Mouse (Mus musculus) intestine, embryonic 16.5 days (tissue): Measurements from ENCODE around the gene Kbtbd3. TPM values are rescaled to one million over a fixed set of nuclear protein-coding genes. Genes with fewer than 3 reads are reported as not detected.
A peak's percentile ranks its signal among the peaks of the same experiment; 100 is the strongest.

Experiments
- ATAC-seq: fragments of 200-750 bp; cut with Nextera tagmentation; 2 replicates; pipeline ENCODE4 v1.8.0; 2017; ENCODE audit warnings: moderate TSS enrichment, moderate library complexity
- H3K27ac ChIP-seq: fragments of 300-500 bp; sonication (generic); 2 replicates; pipeline ENCODE4 v1.5.1; 2014; ENCODE audit warnings: mild to moderate bottlenecking, low read length
- H3K27me3 ChIP-seq: fragments of 300-500 bp; sonication (generic); replicated peaks from 2 replicates; pipeline ENCODE4 v1.6.1; 2014; ENCODE audit warnings: low read length, control low read depth, mixed read lengths; ENCODE audit not compliant: control insufficient read depth, insufficient read depth
- H3K36me3 ChIP-seq: fragments of 300-500 bp; sonication (generic); 2 replicates; pipeline ENCODE4 v1.6.1; 2014; ENCODE audit warnings: low read length, control low read depth; ENCODE audit not compliant: control insufficient read depth, insufficient read depth
- H3K4me1 ChIP-seq: fragments of 300-500 bp; sonication (generic); 2 replicates; pipeline ENCODE4 v1.6.1; 2014; ENCODE audit warnings: low read length, control low read depth, mixed read lengths; ENCODE audit not compliant: control insufficient read depth, insufficient read depth
- H3K4me2 ChIP-seq: fragments of 300-500 bp; sonication (generic); 2 replicates; pipeline ENCODE4 v1.6.1; 2014; ENCODE audit warnings: low read depth, low read length, control low read depth
- H3K4me3 ChIP-seq: fragments of 300-500 bp; sonication (generic); 2 replicates; pipeline ENCODE4 v1.5.1; 2014; ENCODE audit warnings: mild to moderate bottlenecking, low read length
- H3K9ac ChIP-seq: fragments of 300-500 bp; sonication (generic); 2 replicates; pipeline ENCODE4 v1.6.1; 2014; ENCODE audit warnings: low read depth, low read length
- H3K9me3 ChIP-seq: fragments of 300-500 bp; sonication (generic); 2 replicates; pipeline ENCODE4 v1.6.1; 2016; ENCODE audit warnings: low read length, control low read depth; ENCODE audit not compliant: control insufficient read depth
- WGBS: fragments of 180-500 bp; shearing (Covaris S2); extraction: QIAGEN DNeasy Blood & Tissue Kit; methylation state at CpG from one replicate; pipeline ENCODE4 v1.1.7; 2014; 5-methylcytosine and 5-hydroxymethylcytosine counted together
- polyA plus RNA-seq: library from polyadenylated mRNA; unstranded; fragments of >200 nt; fragmentation: Nextera tagmentation; extraction: Ambion mirVana; gene quantifications from 2 replicates; pipeline ENCODE4 v1.2.1, GENCODE M21; 2015

The Kbtbd3 gene
- polyA plus RNA-seq, 1 experiment from 2014 or later, result 5.1 TPM

- WGBS, result 89% methylated on average over 3 of the region's 3 CpGs
Measured at GRCm38 (mm10) chr9:4311162-4311561, 1.5 kb downstream of the Kbtbd3 start.

GRCm38 (mm10) chr9:4313946-4314345 lies 4.3 kb downstream of the Kbtbd3 start:
- no peaks in the 10 kb centered on the region for H3K4me1 ChIP-seq
- H3K4me3 ChIP-seq, result no peak overlapping the region
- no peak overlapping the region for H3K4me2 ChIP-seq
- no peaks in the 10 kb centered on the region for H3K27me3 ChIP-seq
- no peaks in the 10 kb centered on the region for H3K36me3 ChIP-seq
- H3K27ac ChIP-seq, result no peak overlapping the region
- 90% methylated on average over 4 of the region's 4 CpGs for WGBS
- no peaks in the 10 kb centered on the region for H3K9me3 ChIP-seq
- ATAC-seq, result no peak
- no peak overlapping the region for H3K9ac ChIP-seq

More at GRCm38 (mm10) chr9:4311162-4311561, 1.5 kb downstream of the Kbtbd3 start:
- no peaks in the 10 kb centered on the region for H3K9me3 ChIP-seq
- H3K36me3 ChIP-seq, result no peaks in the 10 kb centered on the region
- H3K9ac ChIP-seq, result no peak overlapping the region
- H3K27ac ChIP-seq, result no peak overlapping the region
- no peaks in the 10 kb centered on the region for H3K27me3 ChIP-seq
- no peak for ATAC-seq
- H3K4me3 ChIP-seq, result no peak overlapping the region
- peaks cover 4% of the 10 kb centered on the region; the same call in 1 of the 2 replicates for H3K4me1 ChIP-seq
- no peak overlapping the region for H3K4me2 ChIP-seq

- H3K27me3 ChIP-seq, result no peaks in the 10 kb centered on the region
- H3K27ac ChIP-seq, result no peak overlapping the region
- no peaks in the 10 kb centered on the region for H3K36me3 ChIP-seq
- H3K9me3 ChIP-seq, result no peaks in the 10 kb centered on the region
- H3K4me3 ChIP-seq, result no peak overlapping the region
- H3K4me2 ChIP-seq, result no peak overlapping the region
- no peaks in the 10 kb centered on the region for H3K4me1 ChIP-seq
- no peak for ATAC-seq
- 91% methylated on average over 2 of the region's 2 CpGs for WGBS
- H3K9ac ChIP-seq, result no peak overlapping the region
Measured at GRCm38 (mm10) chr9:4315746-4316145, 6.1 kb downstream of the Kbtbd3 start.

- no peaks in the 10 kb centered on the region for H3K27me3 ChIP-seq
- 79% methylated on average over 6 of the region's 6 CpGs for WGBS
- H3K36me3 ChIP-seq, result no peaks in the 10 kb centered on the region
- H3K4me1 ChIP-seq, result no peaks in the 10 kb centered on the region
- no peak overlapping the region for H3K27ac ChIP-seq
- H3K4me3 ChIP-seq, result no peak overlapping the region
- H3K9me3 ChIP-seq, result no peaks in the 10 kb centered on the region
- no peak overlapping the region for H3K9ac ChIP-seq
- H3K4me2 ChIP-seq, result no peak overlapping the region
- no peak for ATAC-seq
Measured at GRCm38 (mm10) chr9:4318939-4319721, 9.5 kb downstream of the Kbtbd3 start.

- WGBS, result 89% methylated on average over 1 of the region's 1 CpGs
- Histone ChIP-seq H3K9me3 (no peaks in the 10 kb centered on the region), H3K4me1 (no peaks in the 10 kb centered on the region), H3K27me3 (no peaks in the 10 kb centered on the region), H3K4me2 (no peak overlapping the region), H3K27ac (no peak overlapping the region), H3K4me3 (no peak overlapping the region), H3K36me3 (no peaks in the 10 kb centered on the region), H3K9ac (no peak overlapping the region)
- ATAC-seq, result no peak
Measured at GRCm38 (mm10) chr9:4353163-4353562, 43.5 kb downstream of the Kbtbd3 start.

GRCm38 (mm10) chr9:4375828-4376639 lies 66.4 kb downstream of the Kbtbd3 start, which contains the start of gene Msantd4:
Msantd4 (plus strand) TSS chr9:4376562.
- 2% methylated on average over 31 of the region's 31 CpGs for WGBS
- peak within 1 kb of the TSS; percentile 72 for H3K4me2 ChIP-seq

GRCm38 (mm10) chr9:4376640-4377120 lies 67.0 kb downstream of the Kbtbd3 start:
- Histone ChIP-seq H3K9me3 (no peaks in the 10 kb centered on the region), H3K4me1 (peaks cover 9% of the 10 kb centered on the region), H3K36me3 (no peaks in the 10 kb centered on the region; the same call in 1 of the 2 replicates), H3K9ac (peak overlapping the region; percentile 78), H3K4me2 (peak overlapping the region; percentile 45), H3K27ac (peak overlapping the region; percentile 73), H3K27me3 (no peaks in the 10 kb centered on the region), H3K4me3 (peak overlapping the region; percentile 82)
- ATAC-seq, result peak; percentile 83
- WGBS, result under 1% methylated on average over 15 of the region's 15 CpGs

More at GRCm38 (mm10) chr9:4375828-4376639, 66.4 kb downstream of the Kbtbd3 start, which contains the start of gene Msantd4:
- Histone ChIP-seq H3K4me3 (peak within 1 kb of the TSS; percentile 82), H3K4me1 (peaks cover 9% of the 10 kb centered on the region), H3K36me3 (no peaks in the 10 kb centered on the region; the same call in 1 of the 2 replicates), H3K27ac (peak within 1 kb of the TSS; percentile 73), H3K9me3 (no peaks in the 10 kb centered on the region), H3K9ac (peak within 1 kb of the TSS; percentile 78), H3K27me3 (no peaks in the 10 kb centered on the region)
- ATAC-seq, result peak; percentile 100
